15 mouse cellular contexts compared by ENCODE assay signal in genomic region chr19:40231825-40232541, GRCm38 (mm10). TPM values are rescaled to one million over a fixed set of nuclear protein-coding genes. Genes with fewer than 3 reads are reported as not detected.
DNase-seq lines count a peak whose midpoint lies in the region; ATAC-seq and TF ChIP-seq lines count a peak whose summit lies in the region.
"Had no signal": no experiment of that assay in that cellular context is flagged by ENCODE, and none has a peak within 500 bp of the region (broad histone marks: within the 10 kb centered on the region; RNA-seq: fewer than 3 reads in every experiment).

No protein-coding gene starts in this region.

- H3K9me3 ChIP-seq in liver, embryonic 11.5 days (ENCODE audit: control insufficient read depth, low read length), result no peaks in the 10 kb centered on the region
- H3K9me3 ChIP-seq in ES-Bruce4 (replicated peaks; ENCODE audit: control insufficient read depth, insufficient read depth, low read length, poor library complexity, severe bottlenecking), result no peaks in the 10 kb centered on the region
- H3K9me3 ChIP-seq: heart, embryonic 12.5 days; limb, embryonic 12.5 days had no signal

- no peaks in the 10 kb centered on the region for H3K79me2 ChIP-seq in liver, adult 2 months (ENCODE audit: control insufficient read depth, insufficient read depth, low read length)

- peak; percentile 64 for DNase-seq in liver, adult 2 months (ENCODE audit: extremely low read depth, low read depth, low spot score)
- DNase-seq in liver, embryonic 11.5 days (ENCODE audit: low spot score), result no peak
- DNase-seq in naive thymus-derived CD4-positive, alpha-beta T cell, adult 2 months (ENCODE audit: low read depth), result peak; percentile 55
- DNase-seq in urinary bladder, postnatal 4 days (ENCODE audit: low spot score in 2 of 2), result no peak
- DNase-seq in spleen, adult 18-20 months, result no peak
- no peak for DNase-seq in adrenal gland, adult 18-20 months (ENCODE audit: low spot score in 2 of 2)
- DNase-seq: cerebellum, adult 18-20 months; thymus, postnatal 25 days had no signal

- TF ChIP-seq POLR2A in liver, adult 2 months (IDR thresholded peaks at IDR 0.05; ENCODE audit: extremely low read depth, insufficient read depth, low read length), result no peak
- TF ChIP-seq POLR2A in ES-Bruce4 (IDR thresholded peaks at IDR 0.05; ENCODE audit: insufficient read depth, low read length), result no peak
- no peak for TF ChIP-seq POLR2A in embryonic fibroblast, embryonic 13.5 days (IDR thresholded peaks at IDR 0.05; ENCODE audit: low read depth, low read length)

- 0 out of 2 replicates have a peak, but pooled peaks cover 2% of the 10 kb centered on the region for H3K36me3 ChIP-seq in liver, adult 2 months (ENCODE audit: control insufficient read depth, insufficient read depth, low read length)
- H3K36me3 ChIP-seq in liver, embryonic 11.5 days (ENCODE audit: control insufficient read depth, insufficient read depth, low read length), result peaks cover 2% of the 10 kb centered on the region; the same call in 1 of the 2 replicates
- peaks cover 20% of the 10 kb centered on the region for H3K36me3 ChIP-seq in ES-Bruce4 (ENCODE audit: control insufficient read depth, insufficient read depth, low read length, poor library complexity, severe bottlenecking)
- H3K36me3 ChIP-seq: limb, embryonic 12.5 days had no signal

- no peaks in the 10 kb centered on the region for H3K27me3 ChIP-seq in liver, adult 2 months (ENCODE audit: control insufficient read depth, insufficient read depth, low read length)
- H3K27me3 ChIP-seq in liver, embryonic 11.5 days (replicated peaks; ENCODE audit: control insufficient read depth, insufficient read depth, low read length), result no peaks in the 10 kb centered on the region
- no peaks in the 10 kb centered on the region for H3K27me3 ChIP-seq in ES-Bruce4 (ENCODE audit: control insufficient read depth, insufficient read depth, low read length, poor library complexity, severe bottlenecking)
- H3K27me3 ChIP-seq: heart, embryonic 12.5 days; limb, embryonic 12.5 days had no signal

- no peak overlapping the region for H3K4me3 ChIP-seq in liver, adult 2 months (ENCODE audit: insufficient read depth, low read depth, low read length)
- no peak overlapping the region for H3K4me3 ChIP-seq in liver, embryonic 11.5 days (ENCODE audit: low read depth, low read length)
- no peak overlapping the region for H3K4me3 ChIP-seq in ES-Bruce4 (ENCODE audit: low read depth, low read length)
- H3K4me3 ChIP-seq in embryonic fibroblast, embryonic 13.5 days (ENCODE audit: insufficient read depth, low read length), result no peak overlapping the region
- H3K4me3 ChIP-seq: erythroblast, embryonic 14.5 days; heart, embryonic 12.5 days; limb, embryonic 12.5 days had no signal

- peaks cover 14% of the 10 kb centered on the region for H3K4me1 ChIP-seq in liver, adult 2 months (ENCODE audit: control insufficient read depth, insufficient read depth, low read length)
- no peaks in the 10 kb centered on the region for H3K4me1 ChIP-seq in liver, embryonic 11.5 days (replicated peaks; ENCODE audit: control insufficient read depth, insufficient read depth, low read length)
- no peaks in the 10 kb centered on the region for H3K4me1 ChIP-seq in ES-Bruce4 (ENCODE audit: control insufficient read depth, insufficient read depth, low read length)
- H3K4me1 ChIP-seq in embryonic fibroblast, embryonic 13.5 days (ENCODE audit: control insufficient read depth, insufficient read depth, low read length), result peaks cover 3% of the 10 kb centered on the region
- H3K4me1 ChIP-seq: heart, embryonic 12.5 days; limb, embryonic 12.5 days had no signal

- TF ChIP-seq CTCF in liver, adult 2 months (IDR thresholded peaks at IDR 0.05; ENCODE audit: low read depth, low read length), result peak; percentile 13; the same call in 1 of the 2 replicates
- TF ChIP-seq CTCF in ES-Bruce4 (IDR thresholded peaks at IDR 0.05; ENCODE audit: low read depth, low read length), result peak; percentile 0
- TF ChIP-seq CTCF in embryonic fibroblast, embryonic 13.5 days (IDR thresholded peaks at IDR 0.05; ENCODE audit: borderline replicate concordance, insufficient read depth, low read length), result no peak

- H3K9ac ChIP-seq in liver, adult 2 months (ENCODE audit: low read depth, low read length), result peak overlapping the region; percentile 67
- no peak overlapping the region for H3K9ac ChIP-seq in liver, embryonic 11.5 days (ENCODE audit: low read depth, low read length)
- H3K9ac ChIP-seq in ES-Bruce4 (ENCODE audit: low read depth, poor library complexity, severe bottlenecking), result no peak overlapping the region
- H3K9ac ChIP-seq: heart, embryonic 12.5 days; limb, embryonic 12.5 days had no signal

- no peak for TF ChIP-seq EP300 in ES-Bruce4 (IDR thresholded peaks at IDR 0.05; ENCODE audit: insufficient read depth, low read depth, low read length)

- no peak; the same call in 1 of the 2 replicates for ATAC-seq in liver, embryonic 11.5 days (replicated peaks; ENCODE audit: low FRiP score)
- ATAC-seq: midbrain, embryonic 16.5 days had no signal

- H3K4me2 ChIP-seq in liver, embryonic 11.5 days, result no peak overlapping the region
- H3K4me2 ChIP-seq: heart, embryonic 12.5 days; limb, embryonic 12.5 days had no signal

- peak overlapping the region; percentile 70 for H3K27ac ChIP-seq in liver, adult 2 months (replicated peaks; ENCODE audit: insufficient read depth, low read depth, low read length)
- no peak overlapping the region for H3K27ac ChIP-seq in liver, embryonic 11.5 days (ENCODE audit: low read depth, low read length)
- H3K27ac ChIP-seq in ES-Bruce4 (ENCODE audit: insufficient read depth, low read length), result no peak overlapping the region
- H3K27ac ChIP-seq in embryonic fibroblast, embryonic 13.5 days (ENCODE audit: insufficient read depth, low read length), result peak overlapping the region; percentile 69
- H3K27ac ChIP-seq: limb, embryonic 12.5 days had no signal

- 30% methylated on average over 7 of the region's 7 CpGs for WGBS in liver, adult 2 months
- 74% methylated on average over 7 of the region's 7 CpGs for WGBS in liver, embryonic 11.5 days

RNA-seq across cellular contexts. Expression of gene Pdlim1, which starts 39.7 kb away (rescaled TPM):
- 23.0 and 23.6 TPM in 2 replicates for total RNA-seq in liver, adult 2 months (2014; rRNA removed)
- polyA plus RNA-seq in liver, adult 2 months (2012; rRNA removed), result 44.6 and 50.7 TPM in 2 replicates
- 116 and 118 TPM in 2 replicates for polyA plus RNA-seq in liver, embryonic 11.5 days (2014; fragmentation: Nextera tagmentation; extraction: Ambion mirVana)
- polyA plus RNA-seq in ES-Bruce4 (2011; ENCODE audit: insufficient read depth, insufficient read length, low read depth, missing spikeins), result 205 and 208 TPM in 2 replicates
- 121 and 212 TPM in 2 replicates for polyA plus RNA-seq in embryonic fibroblast, embryonic 13.5 days (2011; ENCODE audit: insufficient read length, low read depth, missing spikeins)
- 10 to 100 TPM; 19.0 to 22.4 TPM for total RNA-seq in adrenal gland, adult 18-20 months (2021)

RNA-seq across cellular contexts. Expression of gene Cyp2c70, which starts 44.9 kb away (rescaled TPM):
- total RNA-seq in liver, adult 2 months (2014; rRNA removed), result 611 and 1,231 TPM in 2 replicates
- polyA plus RNA-seq in liver, adult 2 months (2012; rRNA removed), result 211 and 219 TPM in 2 replicates
- polyA plus RNA-seq in liver, embryonic 11.5 days (2014; fragmentation: Nextera tagmentation; extraction: Ambion mirVana), result 6.2 and 6.5 TPM in 2 replicates
- polyA plus RNA-seq in ES-Bruce4 (2011; ENCODE audit: insufficient read depth, insufficient read length, low read depth, missing spikeins), result not detected in 2 replicates
- not detected in 2 replicates for polyA plus RNA-seq in embryonic fibroblast, embryonic 13.5 days (2011; ENCODE audit: insufficient read length, low read depth, missing spikeins)
- total RNA-seq in adrenal gland, adult 18-20 months (2021), result under 1 TPM; 0.38 to 0.53 TPM
- polyA plus RNA-seq: erythroblast, embryonic 14.5 days; heart, embryonic 12.5 days; large intestine, adult 2 months; limb, embryonic 12.5 days; midbrain, embryonic 16.5 days had no signal

Comparison
In these comparisons a context has a peak if more than half of its experiments do, and no peak if none do; other contexts are left out.
1. DNase-seq: peak in liver, adult 2 months (single experiment) and naive thymus-derived CD4-positive, alpha-beta T cell, adult 2 months (single experiment); none in liver, embryonic 11.5 days (single experiment), urinary bladder, postnatal 4 days (0 of 2), spleen, adult 18-20 months (0 of 2) and adrenal gland, adult 18-20 months (0 of 2).
2. H3K27ac ChIP-seq: peak in liver, adult 2 months (single experiment) and embryonic fibroblast, embryonic 13.5 days (single experiment); none in liver, embryonic 11.5 days (single experiment) and ES-Bruce4 (single experiment).
3. RNA of gene Cyp2c70, which starts 44.9 kb away (polyA plus RNA-seq): 211 to 219 TPM in liver, adult 2 months; 6.2 to 6.5 TPM in liver, embryonic 11.5 days, not detected in ES-Bruce4 and not detected in embryonic fibroblast, embryonic 13.5 days; every median in the first group is over 10 times any median in the second.